Mouse (Mus musculus) heart, postnatal 10 days (tissue): ENCODE data around the gene Dot1l. TPM values are rescaled to one million over a fixed set of nuclear protein-coding genes. Genes with fewer than 3 reads are reported as not detected.

Source experiments
- DNase-seq, 2 experiments: peaks; one replicate each; pipeline ENCODE4 v3.0.0; 2021
- intact Hi-C: fragments of 180-260 bp; cut with DNase I; formaldehyde crosslinking; loops from one replicate; pipeline ENCODE4 v1.15.1; 2025
- total RNA-seq, 2 experiments: library from RNA; stranded (reverse); gene quantifications; 2 replicates each; pipeline ENCODE4 v1.2.3; 2021

Dot1l gene
- total RNA-seq, 2 experiments from 2014 or later = 66.3 to 67.6 TPM

- intact Hi-C loops = no loop called here
- DNase-seq = peak in 1 of 2 experiments; percentile 55
These were observed 36.6 kb downstream of the Dot1l start for GRCm38 (mm10) chr10:80791476-80792174.

- no peak for DNase-seq
- intact Hi-C loops = no loop called here
These were observed 37.4 kb downstream of the Dot1l start for GRCm38 (mm10) chr10:80792175-80793032.

- intact Hi-C loops = no loop called here
- DNase-seq = no peak
These were observed 38.2 kb downstream of the Dot1l start for GRCm38 (mm10) chr10:80793033-80793784.

GRCm38 (mm10) chr10:80793803-80794202 lies 38.8 kb downstream of the Dot1l start:
- no peak for DNase-seq
- intact Hi-C loops = no loop called here

- intact Hi-C loops = loop anchor here (5.0 kb wide), 1 partner anchor 383 kb away; the partner anchor contains the start of gene Eef2
- DNase-seq = no peak
These were observed 39.7 kb downstream of the Dot1l start for GRCm38 (mm10) chr10:80794750-80795149.

- intact Hi-C loops = loop anchor here (5.0 kb wide), 1 partner anchor 381 kb away; the partner anchor contains the start of gene Eef2
- no peak for DNase-seq
These were observed 41.4 kb downstream of the Dot1l start for GRCm38 (mm10) chr10:80796307-80796848.

- intact Hi-C loops = loop anchor here (5.0 kb wide), 1 partner anchor 380 kb away; the partner anchor contains the start of gene Eef2
- no peak for DNase-seq
These were observed 42.5 kb downstream of the Dot1l start for GRCm38 (mm10) chr10:80797186-80798149.

- intact Hi-C loops = loop anchor here (5.0 kb wide), 1 partner anchor 379 kb away; the partner anchor contains the start of gene Eef2
These were observed 43.4 kb downstream of the Dot1l start, which contains the start of the genes Sf3a2 and Plekhj1 for GRCm38 (mm10) chr10:80798150-80799006. Sf3a2 (plus strand) TSS chr10:80798198. Plekhj1 (minus strand) TSS chr10:80798626.

GRCm38 (mm10) chr10:80799070-80799566 lies 44.1 kb downstream of the Dot1l start:
- DNase-seq = no peak
- intact Hi-C loops = loop anchor here (5.0 kb wide), 1 partner anchor 378 kb away; the partner anchor contains the start of gene Eef2

More at GRCm38 (mm10) chr10:80798150-80799006, 43.4 kb downstream of the Dot1l start, which contains the start of the genes Sf3a2 and Plekhj1:
- peak; percentile 96 to 97 for DNase-seq

GRCm38 (mm10) chr10:80802204-80802912 lies 47.4 kb downstream of the Dot1l start:
- intact Hi-C loops = no loop called here
- DNase-seq = no peak

- intact Hi-C loops = no loop called here
- no peak for DNase-seq
These were observed 48.0 kb downstream of the Dot1l start for GRCm38 (mm10) chr10:80802996-80803395.

- intact Hi-C loops = no loop called here
- DNase-seq = no peak
These were observed 49.3 kb downstream of the Dot1l start for GRCm38 (mm10) chr10:80804340-80804739.

GRCm38 (mm10) chr10:80804916-80805315 lies 49.9 kb downstream of the Dot1l start, which contains the start of gene Amh:
Amh (plus strand) TSS chr10:80805243.
- no peak for DNase-seq
- intact Hi-C loops = loop anchor here (5.0 kb wide), 3 partner anchors 58 to 192 kb away; no protein-coding TSS in a partner anchor

GRCm38 (mm10) chr10:80805322-80805721 lies 50.3 kb downstream of the Dot1l start:
- DNase-seq = no peak
- intact Hi-C loops = loop anchor here (5.0 kb wide), 3 partner anchors 58 to 192 kb away; no protein-coding TSS in a partner anchor

GRCm38 (mm10) chr10:80805925-80806324 lies 50.9 kb downstream of the Dot1l start:
- intact Hi-C loops = loop anchor here (5.0 kb wide), 3 partner anchors 59 to 191 kb away; no protein-coding TSS in a partner anchor
- DNase-seq = peak; percentile 72 to 88

- intact Hi-C loops = loop anchor here (5.0 kb wide), 3 partner anchors 59 to 191 kb away; no protein-coding TSS in a partner anchor
- no peak for DNase-seq
These were observed 51.5 kb downstream of the Dot1l start for GRCm38 (mm10) chr10:80806341-80807056.
